ENCODE assay signal across 12 mouse cellular contexts in the genomic region with DNA sequence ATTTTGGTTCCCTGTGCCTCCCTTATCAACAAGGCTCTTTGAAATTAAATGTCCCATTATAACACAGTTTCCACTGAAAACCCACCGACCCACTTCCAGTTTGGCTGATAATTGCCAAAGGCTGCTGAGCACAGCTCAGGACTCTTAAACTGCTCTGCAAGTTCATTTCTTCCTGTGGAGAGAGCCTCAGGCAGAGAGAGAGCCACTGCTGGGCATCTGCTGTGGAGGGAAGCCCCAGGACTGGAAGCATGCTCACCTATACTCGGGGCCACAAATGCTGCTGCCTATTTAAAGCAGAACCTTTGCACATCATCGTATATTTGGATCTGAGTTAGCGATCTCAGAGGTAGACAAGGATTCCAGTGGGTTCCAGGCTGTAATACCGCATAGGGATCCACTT.
DNase-seq lines count a peak whose midpoint lies in the region; ATAC-seq lines count a peak whose summit lies in the region.
"Had no signal": no experiment of that assay in that cellular context is flagged by ENCODE, and none has a peak within 500 bp of the region (broad histone marks: within the 10 kb centered on the region; RNA-seq: fewer than 3 reads in every experiment).

No protein-coding gene starts in this region.

- H3K9ac ChIP-seq in forebrain, embryonic 15.5 days (replicated peaks) = no peak overlapping the region
- H3K9ac ChIP-seq in neural tube, embryonic 12.5 days = no peak overlapping the region
- no peak overlapping the region for H3K9ac ChIP-seq in midbrain, embryonic 13.5 days (replicated peaks)
- H3K9ac ChIP-seq: limb, embryonic 15.5 days had no signal

- no peak for DNase-seq in forebrain, embryonic 10.5 days (ENCODE audit: extremely low spot score, low spot score)
- DNase-seq in neural tube, embryonic 10.5 days (ENCODE audit: extremely low spot score, low spot score) = no peak
- DNase-seq in frontal cortex, postnatal 10 days (ENCODE audit: low spot score in 2 of 2) = no peak
- no peak for DNase-seq in right cerebral cortex, postnatal 10 days (ENCODE audit: low spot score in 2 of 2)
- DNase-seq: cerebellum, adult 2 months; kidney, postnatal 14 days had no signal

- H3K4me2 ChIP-seq in forebrain, embryonic 15.5 days (replicated peaks) = no peak overlapping the region
- peak overlapping the region; percentile 30 for H3K4me2 ChIP-seq in neural tube, embryonic 12.5 days (replicated peaks)
- peak overlapping the region; percentile 2; the same call in 1 of the 2 replicates for H3K4me2 ChIP-seq in midbrain, embryonic 13.5 days (replicated peaks)

- no peak overlapping the region for H3K4me3 ChIP-seq in forebrain, embryonic 10.5 days
- H3K4me3 ChIP-seq in forebrain, embryonic 15.5 days = no peak overlapping the region
- H3K4me3 ChIP-seq in neural tube, embryonic 12.5 days = no peak overlapping the region
- H3K4me3 ChIP-seq in midbrain, embryonic 13.5 days (replicated peaks) = no peak overlapping the region
- H3K4me3 ChIP-seq: limb, embryonic 15.5 days had no signal

- 82% methylated on average over 5 of the region's 5 CpGs for WGBS in forebrain, embryonic 10.5 days
- 53% methylated on average over 5 of the region's 5 CpGs for WGBS in forebrain, embryonic 15.5 days
- WGBS in neural tube, embryonic 12.5 days = 78% methylated on average over 5 of the region's 5 CpGs
- 80% methylated on average over 5 of the region's 5 CpGs for WGBS in midbrain, embryonic 13.5 days

- peaks cover 18% of the 10 kb centered on the region for H3K4me1 ChIP-seq in forebrain, embryonic 10.5 days
- H3K4me1 ChIP-seq in forebrain, embryonic 15.5 days = peaks cover 13% of the 10 kb centered on the region
- H3K4me1 ChIP-seq in neural tube, embryonic 12.5 days = peaks cover 15% of the 10 kb centered on the region
- peaks cover 10% of the 10 kb centered on the region; the same call in 1 of the 2 replicates for H3K4me1 ChIP-seq in midbrain, embryonic 13.5 days (replicated peaks)

- H3K27me3 ChIP-seq in forebrain, embryonic 10.5 days (ENCODE audit: poor library complexity, severe bottlenecking) = peaks cover 24% of the 10 kb centered on the region
- H3K27me3 ChIP-seq in forebrain, embryonic 15.5 days = peaks cover 2% of the 10 kb centered on the region; the same call in 1 of the 2 replicates
- no peaks in the 10 kb centered on the region for H3K27me3 ChIP-seq in neural tube, embryonic 12.5 days (replicated peaks)
- peaks cover 4% of the 10 kb centered on the region; the same call in 1 of the 2 replicates for H3K27me3 ChIP-seq in midbrain, embryonic 13.5 days
- H3K27me3 ChIP-seq: limb, embryonic 15.5 days had no signal

- peak overlapping the region; percentile 78 for H3K27ac ChIP-seq in forebrain, embryonic 10.5 days
- H3K27ac ChIP-seq in forebrain, embryonic 15.5 days (replicated peaks) = no peak overlapping the region
- H3K27ac ChIP-seq in neural tube, embryonic 12.5 days = no peak overlapping the region
- no peak overlapping the region for H3K27ac ChIP-seq in midbrain, embryonic 13.5 days
- H3K27ac ChIP-seq: limb, embryonic 15.5 days had no signal

- no peaks in the 10 kb centered on the region for H3K36me3 ChIP-seq in forebrain, embryonic 10.5 days (replicated peaks)
- H3K36me3 ChIP-seq in forebrain, embryonic 15.5 days = no peaks in the 10 kb centered on the region
- H3K36me3 ChIP-seq in neural tube, embryonic 12.5 days = no peaks in the 10 kb centered on the region
- H3K36me3 ChIP-seq in midbrain, embryonic 13.5 days = no peaks in the 10 kb centered on the region
- H3K36me3 ChIP-seq: limb, embryonic 15.5 days had no signal

- no peak for ATAC-seq in forebrain, embryonic 15.5 days (replicated peaks)
- ATAC-seq in neural tube, embryonic 12.5 days (ENCODE audit: low FRiP score, low read depth) = no peak
- peak; percentile 56; the same call in 1 of the 2 replicates for ATAC-seq in midbrain, embryonic 13.5 days
- no peak for ATAC-seq in megakaryocyte, adult 5-6 weeks (ENCODE audit: poor library complexity, severe bottlenecking)

- H3K9me3 ChIP-seq in forebrain, embryonic 10.5 days = no peaks in the 10 kb centered on the region
- H3K9me3 ChIP-seq in forebrain, embryonic 15.5 days = no peaks in the 10 kb centered on the region
- no peaks in the 10 kb centered on the region for H3K9me3 ChIP-seq in neural tube, embryonic 12.5 days
- no peaks in the 10 kb centered on the region for H3K9me3 ChIP-seq in midbrain, embryonic 13.5 days
- H3K9me3 ChIP-seq: G1E; limb, embryonic 15.5 days had no signal
